In the genomic region with DNA sequence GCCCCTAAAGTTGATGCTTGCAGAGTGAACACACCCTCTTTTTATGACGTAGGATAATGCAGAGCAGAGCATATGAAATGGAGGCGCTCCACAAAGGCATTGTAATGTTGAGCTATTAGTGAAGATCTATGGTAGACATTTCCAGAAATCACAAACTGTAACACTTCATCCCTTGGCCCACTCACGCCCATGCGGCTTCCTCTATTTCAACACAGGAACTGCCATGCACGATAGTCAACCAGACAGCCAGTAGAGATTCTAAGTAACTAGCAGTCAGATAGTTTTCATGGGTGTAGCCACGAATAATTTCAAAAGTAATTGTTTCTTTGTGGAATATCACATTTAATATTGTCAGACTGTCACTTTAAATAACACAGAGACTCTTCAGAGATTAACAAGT, we compare ENCODE assay signal across 22 mouse cellular contexts.
"Had no signal": no experiment of that assay in that cellular context is flagged by ENCODE, and none has a peak within 500 bp of the region (broad histone marks: within the 10 kb centered on the region; RNA-seq: fewer than 3 reads in every experiment).

No protein-coding gene starts in this region.

- ATAC-seq: hindbrain, embryonic 16.5 days; hindbrain, postnatal 0 days; inflammation-experienced regulatory T-cells, adult 6 months; intestine, embryonic 15.5 days; intestine, embryonic 16.5 days; intestine, postnatal 0 days had no signal

- DNase-seq: heart, postnatal 10 days; heart, postnatal 14 days; heart, postnatal 36 days; heart, postnatal 4 days; kidney, adult 11 months; kidney, adult 18-20 months; kidney, adult 2 months; kidney, adult 8-10 months; kidney, adult 9 months; kidney, postnatal 10 days; kidney, postnatal 14 days; kidney, postnatal 25 days; kidney, postnatal 36 days; kidney, postnatal 4 days; layer of hippocampus, adult 9-11 months; layer of hippocampus, postnatal 36 days had no signal
